Mouse (Mus musculus): ENCODE measurements around the gene Smc2. TPM values are rescaled to one million over a fixed set of nuclear protein-coding genes. Genes with fewer than 3 reads are reported as not detected.

Smc2 gene
- total RNA-seq, 1 experiment from 2014 or later = 132 TPM

Other genes with a start within 250 kb of the Smc2 start
- gene Vma21-ps, start 58.0 kb downstream of the Smc2 start, total RNA-seq (2017) = not detected in 2 replicates
- gene Toporsl, start 157.0 kb downstream of the Smc2 start, total RNA-seq (2017) = not detected in 2 replicates